Mouse (Mus musculus) embryonic facial prominence, embryonic 15.5 days (tissue): ENCODE results near the gene Rab23. TPM values are rescaled to one million over a fixed set of nuclear protein-coding genes. Genes with fewer than 3 reads are reported as not detected.
"Not testable (repeated sequence)": the region's sequence is repeated elsewhere in the genome, so short reads cannot be mapped to it uniquely, and the experiment has no call there.

Experiments used
- ATAC-seq: fragments of 200-750 bp; cut with Nextera tagmentation; 2 replicates; pipeline ENCODE4 v1.8.0; 2017; ENCODE audit warnings: low read depth, moderate TSS enrichment; ENCODE audit not compliant: insufficient number of reproducible peaks, low FRiP score, low TSS enrichment
- H3K27ac ChIP-seq: fragments of 300-500 bp; sonication (generic); replicated peaks from 2 replicates; pipeline ENCODE4 v1.5.1; 2015; ENCODE audit warnings: mild to moderate bottlenecking, inconsistent platforms
- H3K27me3 ChIP-seq: fragments of 300-500 bp; sonication (generic); 2 replicates; pipeline ENCODE4 v1.6.1; 2015; ENCODE audit warnings: inconsistent platforms
- H3K36me3 ChIP-seq: fragments of 300-500 bp; sonication (generic); 2 replicates; pipeline ENCODE4 v1.6.1; 2015; ENCODE audit warnings: mild to moderate bottlenecking, inconsistent platforms
- H3K4me1 ChIP-seq: fragments of 300-500 bp; sonication (generic); 2 replicates; pipeline ENCODE4 v1.6.1; 2015; ENCODE audit warnings: inconsistent platforms
- H3K4me2 ChIP-seq: fragments of 300-500 bp; sonication (generic); replicated peaks from 2 replicates; pipeline ENCODE4 v1.6.1; 2015; ENCODE audit warnings: mild to moderate bottlenecking, inconsistent platforms
- H3K4me3 ChIP-seq: fragments of 300-500 bp; sonication (generic); replicated peaks from 2 replicates; pipeline ENCODE4 v1.5.1; 2015; ENCODE audit warnings: mild to moderate bottlenecking, inconsistent platforms
- H3K9ac ChIP-seq: fragments of 300-500 bp; sonication (generic); 2 replicates; pipeline ENCODE4 v1.6.1; 2015; ENCODE audit warnings: inconsistent platforms
- H3K9me3 ChIP-seq: fragments of 300-500 bp; sonication (generic); replicated peaks from 2 replicates; pipeline ENCODE4 v1.6.1; 2016; ENCODE audit warnings: inconsistent platforms
- WGBS: fragments of 180-500 bp; shearing (Covaris S2); methylation state at CpG from one replicate; pipeline ENCODE4 v1.1.7; 2015; 5-methylcytosine and 5-hydroxymethylcytosine counted together
- polyA plus RNA-seq: library from polyadenylated mRNA; unstranded; fragments of >200 nt; fragmentation: Nextera tagmentation; extraction: Ambion mirVana; gene quantifications from 2 replicates; pipeline ENCODE4 v1.2.1, GENCODE M21; 2015

Rab23 gene
- polyA plus RNA-seq, 1 experiment from 2014 or later, result 28.2 TPM

GRCm38 (mm10) chr1:33733044-33733443 is 13.4 kb downstream of the Rab23 start:
- H3K4me3 ChIP-seq, result no peak overlapping the region
- peaks cover 76% of the 10 kb centered on the region for H3K36me3 ChIP-seq
- 81% methylated on average over 9 of the region's 9 CpGs for WGBS
- H3K27ac ChIP-seq, result no peak overlapping the region
- no peaks in the 10 kb centered on the region for H3K27me3 ChIP-seq
- no peaks in the 10 kb centered on the region for H3K4me1 ChIP-seq
- H3K9ac ChIP-seq, result no peak overlapping the region
- no peaks in the 10 kb centered on the region for H3K9me3 ChIP-seq
- ATAC-seq, result 0 out of 2 replicates have a peak, but pooled peaks have one; percentile 47
- H3K4me2 ChIP-seq, result no peak overlapping the region

- H3K27me3 ChIP-seq, result no peaks in the 10 kb centered on the region
- H3K4me2 ChIP-seq, result no peak overlapping the region
- 75% methylated on average over 5 of the region's 5 CpGs for WGBS
- H3K27ac ChIP-seq, result no peak overlapping the region
- H3K9me3 ChIP-seq, result no peaks in the 10 kb centered on the region
- no peak overlapping the region for H3K4me3 ChIP-seq
- H3K36me3 ChIP-seq, result peaks cover 74% of the 10 kb centered on the region
- no peaks in the 10 kb centered on the region for H3K4me1 ChIP-seq
- no peak overlapping the region for H3K9ac ChIP-seq
- no peak for ATAC-seq
Measured at GRCm38 (mm10) chr1:33734001-33734685, 14.5 kb downstream of the Rab23 start.

- H3K27ac ChIP-seq, result no peak overlapping the region
- H3K4me2 ChIP-seq, result no peak overlapping the region
- H3K4me1 ChIP-seq, result no peaks in the 10 kb centered on the region
- WGBS, result 91% methylated on average over 11 of the region's 11 CpGs
- no peak overlapping the region for H3K9ac ChIP-seq
- peaks cover 55% of the 10 kb centered on the region for H3K36me3 ChIP-seq
- ATAC-seq, result no peak
- H3K9me3 ChIP-seq, result no peaks in the 10 kb centered on the region
- H3K4me3 ChIP-seq, result no peak overlapping the region
- H3K27me3 ChIP-seq, result no peaks in the 10 kb centered on the region
Measured at GRCm38 (mm10) chr1:33738281-33738680, 18.6 kb downstream of the Rab23 start.

- H3K27me3 ChIP-seq, result no peaks in the 10 kb centered on the region
- no peaks in the 10 kb centered on the region for H3K4me1 ChIP-seq
- no peak overlapping the region for H3K4me3 ChIP-seq
- 83% methylated on average over 11 of the region's 11 CpGs for WGBS
- H3K36me3 ChIP-seq, result peaks cover 55% of the 10 kb centered on the region
- H3K27ac ChIP-seq, result no peak overlapping the region
- no peak overlapping the region for H3K9ac ChIP-seq
- H3K4me2 ChIP-seq, result no peak overlapping the region
- no peaks in the 10 kb centered on the region for H3K9me3 ChIP-seq
- no peak for ATAC-seq
Measured at GRCm38 (mm10) chr1:33738681-33739278, 19.1 kb downstream of the Rab23 start.

- H3K36me3 ChIP-seq, result peaks cover 55% of the 10 kb centered on the region
- H3K9ac ChIP-seq, result no peak overlapping the region
- H3K27ac ChIP-seq, result no peak overlapping the region
- H3K4me3 ChIP-seq, result no peak overlapping the region
- no peak overlapping the region for H3K4me2 ChIP-seq
- H3K4me1 ChIP-seq, result no peaks in the 10 kb centered on the region
- H3K27me3 ChIP-seq, result no peaks in the 10 kb centered on the region
- ATAC-seq, result peak; percentile 53; the same call in 1 of the 2 replicates
- WGBS, result 27% methylated on average over 12 of the region's 12 CpGs
- H3K9me3 ChIP-seq, result no peaks in the 10 kb centered on the region
Measured at GRCm38 (mm10) chr1:33739302-33739701, 19.6 kb downstream of the Rab23 start.

- no peak for ATAC-seq
- Histone ChIP-seq H3K9ac (no peak overlapping the region), H3K4me3 (no peak overlapping the region), H3K9me3 (no peaks in the 10 kb centered on the region), H3K27ac (no peak overlapping the region), H3K4me2 (no peak overlapping the region), H3K36me3 (peaks cover 39% of the 10 kb centered on the region), H3K27me3 (no peaks in the 10 kb centered on the region), H3K4me1 (no peaks in the 10 kb centered on the region)
- 19% methylated on average over 8 of the region's 8 CpGs for WGBS
Measured at GRCm38 (mm10) chr1:33742903-33743302, 23.2 kb downstream of the Rab23 start.

- not testable (repeated sequence) for H3K4me3 ChIP-seq, H3K27me3 ChIP-seq, H3K9ac ChIP-seq, H3K27ac ChIP-seq, H3K4me1 ChIP-seq, ATAC-seq, H3K4me2 ChIP-seq, H3K9me3 ChIP-seq
- 93% methylated on average over 9 of the region's 9 CpGs for WGBS
- peaks cover 27% of the 10 kb centered on the region; the same call in 1 of the 2 replicates for H3K36me3 ChIP-seq
Measured at GRCm38 (mm10) chr1:33744815-33745214, 25.1 kb downstream of the Rab23 start.

- ATAC-seq, result no peak
- H3K27me3 ChIP-seq, result no peaks in the 10 kb centered on the region
- H3K4me1 ChIP-seq, result no peaks in the 10 kb centered on the region
- peaks cover 18% of the 10 kb centered on the region; the same call in 1 of the 2 replicates for H3K36me3 ChIP-seq
- no peak overlapping the region for H3K27ac ChIP-seq
- H3K4me3 ChIP-seq, result no peak overlapping the region
- H3K9me3 ChIP-seq, result no peaks in the 10 kb centered on the region
- no peak overlapping the region for H3K9ac ChIP-seq
- H3K4me2 ChIP-seq, result no peak overlapping the region
- 96% methylated on average over 4 of the region's 4 CpGs for WGBS
Measured at GRCm38 (mm10) chr1:33745901-33746300, 26.2 kb downstream of the Rab23 start.

GRCm38 (mm10) chr1:33749109-33749508 is 29.4 kb downstream of the Rab23 start:
- 97% methylated on average over 11 of the region's 11 CpGs for WGBS
- Histone ChIP-seq H3K36me3 (peaks cover 16% of the 10 kb centered on the region; the same call in 1 of the 2 replicates), H3K27ac (no peak overlapping the region)

GRCm38 (mm10) chr1:33749709-33750108 is 30.0 kb downstream of the Rab23 start:
- ATAC-seq, H3K27me3 ChIP-seq, H3K27ac ChIP-seq, H3K9ac ChIP-seq, H3K4me3 ChIP-seq, H3K9me3 ChIP-seq, H3K4me2 ChIP-seq, H3K4me1 ChIP-seq: not testable (repeated sequence)
- 85% methylated on average over 4 of the region's 4 CpGs for WGBS
- peaks cover 16% of the 10 kb centered on the region; the same call in 1 of the 2 replicates for H3K36me3 ChIP-seq

More at GRCm38 (mm10) chr1:33749109-33749508, 29.4 kb downstream of the Rab23 start:
- no peak overlapping the region for H3K9ac ChIP-seq
- H3K4me3 ChIP-seq, result no peak overlapping the region
- no peak for ATAC-seq
- no peaks in the 10 kb centered on the region for H3K27me3 ChIP-seq
- no peak overlapping the region for H3K4me2 ChIP-seq
- H3K9me3 ChIP-seq, result no peaks in the 10 kb centered on the region
- no peaks in the 10 kb centered on the region for H3K4me1 ChIP-seq

- H3K9me3 ChIP-seq, result no peaks in the 10 kb centered on the region
- H3K27ac ChIP-seq, result no peak overlapping the region
- no peak overlapping the region for H3K9ac ChIP-seq
- peaks cover 5% of the 10 kb centered on the region for H3K4me1 ChIP-seq
- H3K4me2 ChIP-seq, result no peak overlapping the region
- 70% methylated on average over 10 of the region's 10 CpGs for WGBS
- H3K27me3 ChIP-seq, result no peaks in the 10 kb centered on the region
- H3K36me3 ChIP-seq, result peaks cover 5% of the 10 kb centered on the region; the same call in 1 of the 2 replicates
- no peak for ATAC-seq
- no peak overlapping the region for H3K4me3 ChIP-seq
Measured at GRCm38 (mm10) chr1:33751283-33751682, 31.6 kb downstream of the Rab23 start.
